Mouse (Mus musculus): ENCODE measurements around the gene Nrd1.

Nrd1 gene

DNA sequence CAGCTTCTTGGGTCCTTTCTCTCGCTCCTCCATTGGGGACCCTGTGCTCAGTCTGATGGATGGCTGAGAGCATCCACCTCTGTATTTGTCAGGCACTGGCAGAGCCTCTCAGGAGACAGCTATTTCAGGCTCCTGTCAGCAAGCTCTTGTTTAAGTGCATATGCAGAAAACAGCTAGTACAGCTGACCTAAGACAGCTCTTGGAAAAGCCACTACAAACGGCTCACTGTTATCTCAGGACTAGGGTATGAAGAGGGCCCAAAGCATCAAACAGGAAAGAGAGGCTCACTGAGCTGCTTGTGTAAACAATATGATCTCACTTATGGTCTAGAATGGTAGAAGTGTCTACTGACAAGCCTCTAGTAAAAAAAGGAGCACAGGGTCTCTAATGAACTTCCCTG is 93.8 kb downstream of the Nrd1 start:
- DNase-seq (ENCODE audit: low read depth, low spot score): no peak

DNA sequence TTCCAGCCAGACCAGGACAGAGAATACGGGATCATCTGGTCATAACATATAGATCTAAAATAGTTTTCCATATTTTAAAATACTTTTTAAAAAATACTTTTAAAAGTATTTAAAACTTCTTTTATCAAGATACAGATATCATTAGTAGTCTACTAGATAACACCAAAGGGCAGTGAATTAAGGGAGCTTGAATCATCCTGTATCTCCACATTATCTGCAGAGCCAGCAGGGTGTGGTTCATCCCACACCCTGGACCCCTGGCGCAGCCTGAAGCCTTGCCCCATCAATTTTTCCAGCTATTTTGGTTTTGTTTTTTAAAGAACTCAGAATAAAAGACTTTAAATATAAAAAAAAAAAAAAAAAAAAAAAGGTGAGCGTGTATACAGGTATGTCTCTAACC is 98.4 kb downstream of the Nrd1 start:
- no peak for DNase-seq (ENCODE audit: low read depth, low spot score)

DNA sequence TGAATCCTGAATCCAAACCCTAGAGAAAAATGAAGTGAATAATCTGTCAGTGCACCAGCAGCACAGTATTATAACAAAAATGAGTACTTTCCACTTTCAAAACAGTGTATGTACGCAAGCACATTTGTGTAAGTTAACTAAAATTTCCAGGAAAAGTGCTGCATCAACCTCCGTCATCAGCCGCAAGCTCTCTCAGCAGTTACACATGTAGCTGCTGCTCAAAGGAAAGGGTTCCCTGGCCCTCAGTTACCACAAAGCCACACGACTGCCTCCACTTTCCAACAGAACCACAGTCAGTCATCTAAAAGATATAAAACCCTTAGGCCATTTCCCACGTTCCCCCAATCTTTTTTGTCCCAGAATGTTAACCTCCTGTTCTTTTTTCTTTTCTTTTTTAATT is 102.1 kb downstream of the Nrd1 start:
- no peak for DNase-seq (ENCODE audit: low read depth, low spot score)

DNA sequence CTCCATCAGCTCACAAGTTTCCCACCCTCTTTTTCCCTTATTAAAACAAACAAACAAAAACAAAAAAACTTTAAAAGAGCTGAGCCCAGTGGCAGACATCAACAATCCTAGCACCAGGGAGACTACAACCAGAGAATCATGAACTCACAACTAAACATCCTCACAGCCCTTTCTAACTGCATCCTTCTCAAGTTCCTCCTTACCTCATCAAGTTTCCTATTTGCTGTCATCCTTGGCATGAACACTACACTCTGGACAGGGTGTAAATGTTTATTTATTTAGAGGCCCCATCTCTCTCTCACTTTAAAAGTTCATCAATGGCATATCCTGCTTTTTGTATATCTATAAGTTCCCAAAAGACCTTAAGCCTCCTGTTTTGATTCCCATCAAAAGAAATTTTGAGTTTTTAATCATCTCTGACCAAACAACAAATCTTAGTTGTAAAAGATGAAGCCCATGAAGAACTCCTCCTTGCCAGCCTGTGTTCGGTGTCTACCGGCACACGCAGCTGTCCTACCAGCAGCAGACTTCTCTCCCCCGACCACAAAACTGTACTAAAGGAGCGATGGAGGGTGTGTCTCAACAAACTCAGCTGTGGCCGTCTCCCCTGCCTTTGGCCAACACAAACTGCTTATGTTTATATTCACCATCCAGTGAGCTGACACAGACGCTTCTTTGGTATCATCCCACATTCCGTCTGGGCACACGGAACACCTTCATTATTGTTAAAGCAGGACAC is 102.9 kb downstream of the Nrd1 start:
- DNase-seq (ENCODE audit: low read depth, low spot score): no peak

DNA sequence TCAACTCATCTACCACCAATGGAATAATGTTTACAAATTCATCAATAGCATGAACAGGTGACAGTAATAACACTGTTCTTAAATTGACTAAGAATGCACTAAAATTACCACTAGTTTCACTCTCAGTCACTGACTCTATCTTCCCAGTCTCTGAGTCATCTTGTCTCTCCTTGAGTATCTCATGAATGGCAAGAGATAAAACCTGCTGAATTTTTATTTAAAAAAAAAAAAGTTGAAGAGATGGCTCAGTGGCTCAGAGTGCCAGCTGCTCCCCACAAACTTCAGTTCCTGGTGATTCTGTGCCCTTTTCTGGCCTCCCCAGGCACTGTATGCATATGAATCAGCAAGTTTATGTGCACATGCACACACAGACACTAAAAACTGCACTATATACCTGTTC is 104.8 kb downstream of the Nrd1 start:
- no peak for DNase-seq (ENCODE audit: low read depth, low spot score)

DNA sequence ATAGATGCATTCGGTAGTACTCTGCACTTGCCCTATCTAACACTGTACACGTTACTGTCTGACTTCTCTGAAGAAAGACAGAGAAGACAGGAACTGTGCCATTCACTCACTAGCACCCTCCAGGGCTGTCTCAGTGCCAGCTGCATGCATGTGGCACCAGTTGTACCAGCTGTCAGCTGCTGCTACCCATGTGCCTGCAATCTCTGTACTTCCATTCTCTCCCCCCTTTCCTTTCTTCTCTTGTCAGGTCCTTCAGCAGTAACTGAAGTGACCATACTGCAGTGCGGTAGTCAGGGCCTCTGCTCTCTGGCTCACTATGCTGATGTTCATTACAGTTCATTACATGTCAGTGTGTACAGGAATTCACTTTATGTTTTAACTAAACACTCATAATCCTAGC is 105.6 kb downstream of the Nrd1 start:
- DNase-seq (ENCODE audit: low read depth, low spot score): no peak

DNA sequence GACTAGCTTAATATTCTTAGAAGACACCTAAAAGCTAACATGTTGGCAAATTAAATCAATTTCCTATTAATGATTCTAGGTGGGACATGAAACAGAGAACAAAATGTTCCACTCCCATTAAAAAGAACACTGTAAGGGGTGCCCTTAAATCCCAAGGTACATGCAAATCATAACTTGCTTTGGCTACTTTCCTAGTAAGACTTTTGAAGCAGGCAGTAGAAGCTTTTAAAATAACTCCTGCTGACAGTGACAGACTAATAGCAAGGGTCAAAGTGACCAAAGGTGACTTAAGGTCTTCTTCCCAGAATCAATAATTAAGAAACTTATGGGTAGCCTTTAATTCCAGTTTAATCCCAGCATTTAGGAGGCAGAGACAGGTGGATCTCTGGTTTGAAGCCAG is 106.1 kb downstream of the Nrd1 start:
- DNase-seq (ENCODE audit: low read depth, low spot score): no peak

DNA sequence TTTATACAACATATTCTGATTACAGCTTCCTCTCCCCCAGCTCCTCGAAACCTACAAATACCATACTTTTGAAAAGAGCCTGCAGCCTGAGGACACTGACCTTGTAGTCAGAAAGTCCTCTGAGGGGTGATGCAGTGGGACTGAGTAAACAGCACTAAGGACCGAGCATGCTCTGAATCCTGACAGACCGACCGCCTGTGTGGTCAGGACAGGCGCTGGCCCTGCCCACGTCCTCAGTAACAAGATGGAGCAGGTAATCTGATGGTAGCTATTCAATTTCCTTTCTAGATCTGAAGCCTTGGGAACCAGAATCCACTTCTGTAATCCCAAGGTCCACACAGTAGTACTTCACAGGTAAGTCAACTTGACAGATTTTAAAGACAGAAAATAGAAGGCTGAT is 108.6 kb downstream of the Nrd1 start:
- DNase-seq (ENCODE audit: low read depth, low spot score): no peak

DNA sequence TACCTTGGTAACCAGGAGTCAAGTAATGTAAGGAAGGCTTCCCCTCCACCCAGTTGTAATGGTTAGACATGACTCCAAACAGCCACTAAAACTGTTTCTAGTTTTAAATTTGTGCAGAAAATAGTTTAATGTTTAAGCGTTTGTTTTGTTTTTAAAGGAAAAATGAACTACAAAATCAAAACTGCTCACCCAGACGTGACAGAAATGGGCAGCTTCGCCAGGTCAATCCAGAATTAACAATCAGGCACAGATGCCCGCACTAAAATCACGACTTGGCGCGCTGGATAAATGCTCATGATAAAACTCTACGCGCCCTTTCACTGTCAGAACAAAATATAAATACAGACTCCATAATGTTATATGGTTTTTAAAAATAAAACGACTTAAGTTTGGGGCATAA is 109.2 kb downstream of the Nrd1 start:
- DNase-seq (ENCODE audit: low read depth, low spot score): no peak

DNA sequence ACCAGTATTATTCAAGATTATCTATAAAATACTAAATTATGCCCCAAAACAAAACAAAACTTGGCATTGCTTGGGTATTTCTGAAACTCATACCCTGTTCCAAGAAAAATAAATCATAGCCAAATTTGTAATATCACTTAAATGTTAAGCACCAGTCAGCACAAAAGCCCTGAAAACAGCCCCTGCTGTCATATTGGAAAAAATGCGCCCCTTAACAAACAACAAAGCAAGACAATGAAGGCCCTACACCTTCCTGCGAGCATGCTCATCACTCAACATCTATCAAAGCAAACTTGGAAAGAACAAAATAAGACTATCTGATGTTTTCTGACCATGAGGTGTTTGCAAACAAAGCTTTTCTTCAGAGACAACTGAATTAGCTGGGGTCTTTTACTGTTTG is 110.5 kb downstream of the Nrd1 start:
- DNase-seq (ENCODE audit: low read depth, low spot score): no peak

Measured in telencephalon, adult 2 months (tissue).